Mouse (Mus musculus): ENCODE measurements around the gene Ralgapa2.

DNA sequence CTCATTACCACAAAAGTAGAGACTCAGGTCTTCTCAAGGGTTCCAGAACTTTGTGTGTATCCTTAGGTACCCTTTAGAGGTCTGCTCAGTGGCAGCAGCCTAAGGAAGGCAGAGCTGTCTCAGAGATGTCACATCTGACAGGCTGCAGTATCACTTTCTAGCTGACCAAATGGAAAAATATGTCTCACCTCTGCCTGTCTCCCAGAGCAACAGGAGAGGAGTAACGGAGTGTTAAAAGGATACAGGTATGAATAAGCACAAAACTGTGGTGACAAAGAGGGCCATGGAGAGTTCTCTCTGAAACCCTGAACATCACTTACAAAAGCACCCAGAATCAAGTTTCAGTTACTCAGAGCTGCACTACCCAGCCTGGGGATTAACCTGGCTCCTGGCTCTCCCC, 257.8 kb downstream of the Ralgapa2 start:
- no peak for TF ChIP-seq CTCF (IDR thresholded peaks at IDR 0.05 in 2 of 3, conservative IDR thresholded peaks at IDR 0.05 in 1 of 3; ENCODE audit: control insufficient read depth in 1 of 3, insufficient read depth in 1 of 3, low read depth in 2 of 3, low read length in 3 of 3, poor library complexity in 1 of 3, severe bottlenecking in 1 of 3)
- no peak for TF ChIP-seq MAX (IDR thresholded peaks at IDR 0.05; ENCODE audit: low read length)
- TF ChIP-seq TCF12 (IDR thresholded peaks at IDR 0.05; ENCODE audit: low read depth, low read length): no peak
- no peak for TF ChIP-seq GATA1 (IDR thresholded peaks at IDR 0.05; ENCODE audit: low read depth, low read length)
